ENCODE assay signal across 18 mouse cellular contexts in the genomic region with DNA sequence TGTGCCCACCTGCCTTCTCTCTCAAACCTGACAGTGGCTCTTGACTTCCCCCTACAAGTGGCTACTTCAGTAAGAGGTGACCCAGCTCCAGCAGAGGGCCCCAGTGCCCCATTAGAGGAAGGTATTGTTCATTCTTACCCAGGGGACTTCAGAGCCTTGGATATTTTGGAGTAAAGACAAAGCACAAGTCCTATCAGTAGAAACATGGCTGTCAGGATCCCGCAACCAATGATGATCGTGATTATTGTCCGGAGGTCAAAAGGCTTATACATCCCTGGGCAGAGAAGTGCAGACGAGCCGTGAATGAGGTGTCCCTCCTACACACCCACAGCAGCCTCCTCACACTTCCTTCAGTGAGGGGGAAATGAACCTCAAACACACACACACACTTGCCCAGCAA. TPM values are rescaled to one million over a fixed set of nuclear protein-coding genes. Genes with fewer than 3 reads are reported as not detected.
"Had no signal": no experiment of that assay in that cellular context is flagged by ENCODE, and none has a peak within 500 bp of the region (broad histone marks: within the 10 kb centered on the region; RNA-seq: fewer than 3 reads in every experiment).

No protein-coding gene starts in this region.

- H3K9me3 ChIP-seq: limb, embryonic 13.5 days; liver, embryonic 15.5 days; lung, embryonic 15.5 days; midbrain, embryonic 10.5 days; neural tube, embryonic 13.5 days had no signal

- H3K9ac ChIP-seq: limb, embryonic 13.5 days; liver, embryonic 15.5 days; lung, embryonic 15.5 days; neural tube, embryonic 13.5 days had no signal

- H3K27ac ChIP-seq: limb, embryonic 13.5 days; liver, embryonic 15.5 days; lung, embryonic 15.5 days; midbrain, embryonic 10.5 days; neural tube, embryonic 13.5 days had no signal

- H3K4me1 ChIP-seq: limb, embryonic 13.5 days; liver, embryonic 15.5 days; lung, embryonic 15.5 days; midbrain, embryonic 10.5 days; neural tube, embryonic 13.5 days had no signal

- H3K27me3 ChIP-seq: limb, embryonic 13.5 days; liver, embryonic 15.5 days; lung, embryonic 15.5 days; neural tube, embryonic 13.5 days had no signal

- DNase-seq: kidney, adult 8-10 months; left cerebral cortex, postnatal 4 days; lung, postnatal 4 days; right cerebral cortex, adult 18-20 months; right cerebral cortex, postnatal 25 days; thymus, postnatal 36 days had no signal

- H3K36me3 ChIP-seq: limb, embryonic 13.5 days; liver, embryonic 15.5 days; lung, embryonic 15.5 days; midbrain, embryonic 10.5 days; neural tube, embryonic 13.5 days had no signal

- ATAC-seq: intestine, embryonic 16.5 days; midbrain, embryonic 16.5 days had no signal

- H3K4me3 ChIP-seq: limb, embryonic 13.5 days; liver, embryonic 15.5 days; lung, embryonic 15.5 days; midbrain, embryonic 10.5 days; neural tube, embryonic 13.5 days had no signal

- H3K4me2 ChIP-seq: limb, embryonic 13.5 days; liver, embryonic 11.5 days; liver, embryonic 15.5 days; lung, embryonic 15.5 days; neural tube, embryonic 13.5 days had no signal

RNA-seq across cellular contexts. Expression of a gene that starts 2.3 kb away (rescaled TPM):
- polyA plus RNA-seq: intestine, embryonic 16.5 days; kidney, embryonic 16.5 days; large intestine, adult 2 months; limb, embryonic 13.5 days; liver, embryonic 15.5 days; lung, embryonic 15.5 days; midbrain, embryonic 10.5 days; midbrain, embryonic 16.5 days; neural tube, embryonic 13.5 days; small intestine, adult 2 months; thymus, postnatal 0 days had no signal

RNA-seq across cellular contexts. Expression of a gene that starts 5.0 kb away (rescaled TPM):
- polyA plus RNA-seq: kidney, embryonic 16.5 days; limb, embryonic 13.5 days; liver, embryonic 11.5 days; liver, embryonic 15.5 days; midbrain, embryonic 10.5 days; midbrain, embryonic 16.5 days; neural tube, embryonic 13.5 days had no signal

RNA-seq across cellular contexts. Expression of a gene that starts 6.6 kb away (rescaled TPM):
- polyA plus RNA-seq: intestine, embryonic 16.5 days; kidney, embryonic 16.5 days; large intestine, adult 2 months; limb, embryonic 13.5 days; liver, embryonic 11.5 days; liver, embryonic 15.5 days; lung, embryonic 15.5 days; midbrain, embryonic 10.5 days; midbrain, embryonic 16.5 days; neural tube, embryonic 13.5 days; small intestine, adult 2 months; thymus, postnatal 0 days had no signal
